Mouse (Mus musculus): ENCODE data around the gene Slc39a11.

- TF ChIP-seq POLR2A (IDR thresholded peaks at IDR 0.05; ENCODE audit: borderline replicate concordance, extremely low read depth, low read depth, low read length) = no peak
- no peak for TF ChIP-seq CTCF (IDR thresholded peaks at IDR 0.05; ENCODE audit: insufficient read depth, low read length)
Observed at GRCm38 (mm10) chr11:113424765-113425164, 225.1 kb downstream of the Slc39a11 start.
